Mouse (Mus musculus) embryonic facial prominence, embryonic 14.5 days (tissue): ENCODE results near the gene Csn1s2b. TPM values are rescaled to one million over a fixed set of nuclear protein-coding genes. Genes with fewer than 3 reads are reported as not detected.
A peak's percentile ranks its signal among the peaks of the same experiment; 100 is the strongest.
"Not testable (repeated sequence)": the region's sequence is repeated elsewhere in the genome, so short reads cannot be mapped to it uniquely, and the experiment has no call there.

ENCODE experiments used
- ATAC-seq: fragments of 200-750 bp; cut with Nextera tagmentation; 2 replicates; pipeline ENCODE4 v1.8.0; 2017; ENCODE audit warnings: low read depth, moderate number of reproducible peaks, moderate TSS enrichment
- DNase-seq: peaks from one replicate; pipeline ENCODE4 v3.0.0-alpha.2; 2015; ENCODE audit warnings: low spot score
- H3K27ac ChIP-seq: fragments of 300-500 bp; sonication (generic); replicated peaks from 2 replicates; pipeline ENCODE4 v1.5.1; 2014; ENCODE audit warnings: low read depth, mild to moderate bottlenecking, low read length, moderate library complexity
- H3K27me3 ChIP-seq: fragments of 300-500 bp; sonication (generic); replicated peaks from 2 replicates; pipeline ENCODE4 v1.6.1; 2014; ENCODE audit warnings: low read length; ENCODE audit not compliant: control insufficient read depth, insufficient read depth
- H3K36me3 ChIP-seq: fragments of 300-500 bp; sonication (generic); 2 replicates; pipeline ENCODE4 v1.6.1; 2014; ENCODE audit warnings: low read length, mixed read lengths; ENCODE audit not compliant: control insufficient read depth, insufficient read depth
- H3K4me1 ChIP-seq: fragments of 300-500 bp; sonication (generic); 2 replicates; pipeline ENCODE4 v1.6.1; 2014; ENCODE audit warnings: antibody characterized with exemption, low read length; ENCODE audit not compliant: control insufficient read depth, insufficient read depth
- H3K4me2 ChIP-seq: fragments of 300-500 bp; sonication (generic); 2 replicates; pipeline ENCODE4 v1.6.1; 2014; ENCODE audit warnings: low read depth, mild to moderate bottlenecking, low read length, moderate library complexity, mixed read lengths
- H3K4me3 ChIP-seq: fragments of 300-500 bp; sonication (generic); 2 replicates; pipeline ENCODE4 v1.5.1; 2014; ENCODE audit warnings: low read depth, mild to moderate bottlenecking, low read length
- H3K9ac ChIP-seq: fragments of 300-500 bp; sonication (generic); 2 replicates; pipeline ENCODE4 v1.6.1; 2014; ENCODE audit warnings: low read depth, mild to moderate bottlenecking, low read length, moderate library complexity, mixed read lengths
- H3K9me3 ChIP-seq: fragments of 300-500 bp; sonication (generic); 2 replicates; pipeline ENCODE4 v1.6.1; 2016; ENCODE audit warnings: low read length; ENCODE audit not compliant: control insufficient read depth
- WGBS: fragments of 180-500 bp; shearing (Covaris S2); extraction: QIAGEN DNeasy Blood & Tissue Kit; methylation state at CpG from one replicate; pipeline ENCODE4 v1.1.7; 2014; 5-methylcytosine and 5-hydroxymethylcytosine counted together
- polyA plus RNA-seq: library from polyadenylated mRNA; unstranded; fragments of >200 nt; fragmentation: Nextera tagmentation; extraction: Ambion mirVana; gene quantifications from 2 replicates; pipeline ENCODE4 v1.2.1, GENCODE M21; 2014

Gene Csn1s2b
- 0.22 and 0.42 TPM in 2 replicates for polyA plus RNA-seq

GRCm38 (mm10) chr5:87807782-87808181 lies at the start of gene Csn1s2b:
Gene Csn1s2b (plus strand): TSS chr5:87808082.
- ATAC-seq (no peak), DNase-seq (no peak)
- H3K36me3 ChIP-seq, result no peaks in the 10 kb centered on the region
- no peaks in the 10 kb centered on the region for H3K9me3 ChIP-seq
- H3K4me1 ChIP-seq, result no peaks in the 10 kb centered on the region
- H3K27ac ChIP-seq, result no peak within 1 kb of the TSS
- H3K4me2 ChIP-seq, result no peak within 1 kb of the TSS
- no peak within 1 kb of the TSS for H3K9ac ChIP-seq
- WGBS, result 72% methylated on average over 2 of the region's 2 CpGs
- H3K27me3 ChIP-seq, result no peaks in the 10 kb centered on the region
- H3K4me3 ChIP-seq, result no peak within 1 kb of the TSS

- H3K4me1 ChIP-seq, result no peaks in the 10 kb centered on the region
- H3K9me3 ChIP-seq, result no peaks in the 10 kb centered on the region
- H3K27ac ChIP-seq, result no peak overlapping the region
- H3K4me2 ChIP-seq, result no peak overlapping the region
- no peaks in the 10 kb centered on the region for H3K27me3 ChIP-seq
- 83% methylated on average over 3 of the region's 3 CpGs for WGBS
- H3K4me3 ChIP-seq, result no peak overlapping the region
- no peaks in the 10 kb centered on the region for H3K36me3 ChIP-seq
- DNase-seq (no peak), ATAC-seq (no peak)
- no peak overlapping the region for H3K9ac ChIP-seq
Measured at GRCm38 (mm10) chr5:87764546-87764945, 43.3 kb upstream of the Csn1s2b start.

GRCm38 (mm10) chr5:87772151-87772550 lies 35.7 kb upstream of the Csn1s2b start:
- 49% methylated on average over 2 of the region's 2 CpGs for WGBS
- DNase-seq, H3K4me1 ChIP-seq, H3K4me3 ChIP-seq, H3K27me3 ChIP-seq, H3K9ac ChIP-seq, H3K27ac ChIP-seq, H3K36me3 ChIP-seq, ATAC-seq, H3K4me2 ChIP-seq, H3K9me3 ChIP-seq: not testable (repeated sequence)

DNA sequence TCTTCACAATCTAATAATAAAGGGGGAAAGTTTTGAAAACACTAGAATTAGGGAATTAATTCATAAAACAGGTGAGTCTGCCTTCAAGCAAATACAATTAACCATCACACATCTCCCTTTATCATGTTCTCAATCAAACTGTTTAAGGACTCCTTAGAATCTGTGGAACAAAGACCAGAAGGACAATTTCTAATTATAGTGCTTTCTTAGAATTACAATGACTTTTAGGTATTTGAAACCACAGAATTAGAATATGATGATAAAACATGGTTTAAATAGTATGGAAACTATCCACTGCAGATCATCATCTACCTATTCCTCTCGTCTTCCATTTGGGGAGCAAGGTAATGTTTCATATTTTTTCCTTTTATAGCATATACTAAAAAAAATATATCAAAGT lies 33.6 kb upstream of the Csn1s2b start, which contains the start of gene Csn1s2a:
Csn1s2a (plus strand) TSS at position 301 of the 400 bp plus-strand sequence.
- Histone ChIP-seq H3K4me1 (no peaks in the 10 kb centered on the region), H3K27me3 (no peaks in the 10 kb centered on the region), H3K27ac (no peak within 1 kb of the TSS), H3K36me3 (no peaks in the 10 kb centered on the region), H3K4me3 (no peak within 1 kb of the TSS), H3K4me2 (no peak within 1 kb of the TSS), H3K9me3 (no peaks in the 10 kb centered on the region), H3K9ac (no peak within 1 kb of the TSS)
- ATAC-seq (no peak), DNase-seq (no peak)
- WGBS, result 70% methylated on average over 1 of the region's 1 CpGs

DNA sequence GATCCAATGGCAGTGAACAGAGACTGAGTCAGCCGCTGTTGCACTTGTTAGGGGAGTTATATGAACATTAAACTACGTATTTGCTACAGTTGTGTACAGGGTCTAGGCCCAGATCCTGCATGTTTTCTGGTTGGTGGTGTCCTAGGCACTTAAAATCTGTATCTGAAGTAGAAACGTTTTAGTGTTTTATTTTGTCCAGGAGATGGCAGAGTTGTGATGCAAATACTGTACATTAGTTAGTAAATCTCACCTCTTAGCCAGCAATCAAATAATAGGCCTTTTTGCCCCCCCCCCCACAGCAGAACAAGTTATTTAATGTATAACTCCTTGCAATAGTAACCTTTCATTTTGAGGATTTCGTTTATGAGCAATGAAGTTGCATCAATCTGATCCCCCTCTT lies 25.2 kb upstream of the Csn1s2b start:
- Histone ChIP-seq H3K36me3 (no peaks in the 10 kb centered on the region), H3K27me3 (no peaks in the 10 kb centered on the region), H3K9ac (no peak overlapping the region), H3K27ac (no peak overlapping the region), H3K4me2 (no peak overlapping the region), H3K9me3 (no peaks in the 10 kb centered on the region), H3K4me3 (no peak overlapping the region), H3K4me1 (no peaks in the 10 kb centered on the region)
- DNase-seq (peak; percentile 5), ATAC-seq (no peak)
- 46% methylated on average over 4 of the region's 4 CpGs for WGBS

- no peak overlapping the region for H3K9ac ChIP-seq
- no peaks in the 10 kb centered on the region for H3K9me3 ChIP-seq
- ATAC-seq (no peak), DNase-seq (no peak)
- no peaks in the 10 kb centered on the region for H3K4me1 ChIP-seq
- no peak overlapping the region for H3K27ac ChIP-seq
- WGBS, result 69% methylated on average over 2 of the region's 2 CpGs
- no peaks in the 10 kb centered on the region for H3K36me3 ChIP-seq
- H3K27me3 ChIP-seq, result no peaks in the 10 kb centered on the region
- no peak overlapping the region for H3K4me2 ChIP-seq
- no peak overlapping the region for H3K4me3 ChIP-seq
Measured at GRCm38 (mm10) chr5:87809253-87809652, 1.4 kb downstream of the Csn1s2b start.

- no peak within 1 kb of the TSS for H3K4me3 ChIP-seq
- no peaks in the 10 kb centered on the region for H3K9me3 ChIP-seq
- no peaks in the 10 kb centered on the region for H3K4me1 ChIP-seq
- H3K36me3 ChIP-seq, result no peaks in the 10 kb centered on the region
- H3K27ac ChIP-seq, result no peak within 1 kb of the TSS
- DNase-seq (no peak), ATAC-seq (no peak)
- H3K9ac ChIP-seq, result no peak within 1 kb of the TSS
- H3K4me2 ChIP-seq, result no peak within 1 kb of the TSS
- no peaks in the 10 kb centered on the region for H3K27me3 ChIP-seq
- WGBS, result 77% methylated on average over 1 of the region's 1 CpGs
Measured at GRCm38 (mm10) chr5:87825386-87825785, 17.5 kb downstream of the Csn1s2b start, which contains the start of gene Prr27. Gene Prr27 (plus strand): TSS chr5:87825686.

DNA sequence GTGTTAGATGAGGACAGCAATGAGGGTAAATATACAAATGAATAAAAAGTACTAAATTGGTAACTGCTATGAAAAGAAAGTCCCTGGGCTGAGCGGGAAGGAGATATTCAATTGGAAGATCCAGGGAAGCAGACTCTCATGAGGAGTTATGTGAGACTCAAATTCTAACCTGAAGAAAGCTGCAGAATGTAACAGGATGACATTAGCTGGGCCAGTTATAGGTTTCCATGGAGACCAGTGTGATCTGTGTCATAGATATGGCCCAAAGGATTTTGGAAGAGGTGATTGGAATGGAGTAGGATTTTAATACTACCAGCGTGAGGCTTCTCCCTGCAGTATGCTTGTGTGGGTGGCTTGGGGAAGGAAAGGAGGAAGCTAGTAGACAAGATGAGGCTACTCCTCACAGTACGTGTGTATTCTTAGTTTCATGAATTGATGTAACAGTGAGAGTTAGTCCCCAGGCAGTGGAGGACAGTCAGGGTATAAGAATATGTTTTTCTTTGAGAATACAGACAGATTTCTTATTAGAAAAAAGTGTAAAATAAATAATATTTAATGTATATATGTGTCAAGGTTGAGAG lies 47.3 kb downstream of the Csn1s2b start:
- ATAC-seq, result no peak
- no peaks in the 10 kb centered on the region for H3K27me3 ChIP-seq
- no peaks in the 10 kb centered on the region for H3K4me1 ChIP-seq
- no peak for DNase-seq
- no peak overlapping the region for H3K27ac ChIP-seq
- no peak overlapping the region for H3K9ac ChIP-seq
- H3K4me2 ChIP-seq, result no peak overlapping the region
- H3K9me3 ChIP-seq, result no peaks in the 10 kb centered on the region
- H3K4me3 ChIP-seq, result no peak overlapping the region
- 56% methylated on average over 3 of the region's 3 CpGs for WGBS
- H3K36me3 ChIP-seq, result no peaks in the 10 kb centered on the region

- peak; percentile 33; the same call in 1 of the 2 replicates for ATAC-seq
- Histone ChIP-seq H3K9ac (no peak overlapping the region), H3K4me1 (no peaks in the 10 kb centered on the region), H3K27me3 (no peaks in the 10 kb centered on the region), H3K4me3 (no peak overlapping the region), H3K27ac (no peak overlapping the region), H3K9me3 (no peaks in the 10 kb centered on the region), H3K4me2 (no peak overlapping the region), H3K36me3 (no peaks in the 10 kb centered on the region)
- DNase-seq, result peak; percentile 18
- WGBS, result 55% methylated on average over 2 of the region's 2 CpGs
Measured at GRCm38 (mm10) chr5:87870084-87870483, 62.2 kb downstream of the Csn1s2b start.
